Mouse (Mus musculus) liver, embryonic 16.5 days (tissue): Measurements from ENCODE around the gene Atpaf2. TPM values are rescaled to one million over a fixed set of nuclear protein-coding genes. Genes with fewer than 3 reads are reported as not detected.

Source experiments
- ATAC-seq: fragments of 200-750 bp; cut with Nextera tagmentation; 2 replicates; pipeline ENCODE4 v1.8.0; 2017; ENCODE audit warnings: low read depth, mild to moderate bottlenecking, moderate number of reproducible peaks, moderate library complexity
- H3K27ac ChIP-seq: fragments of 300-500 bp; sonication (generic); 2 replicates; pipeline ENCODE4 v1.5.1; 2014; ENCODE audit warnings: mild to moderate bottlenecking, low read length
- H3K27me3 ChIP-seq: fragments of 300-500 bp; sonication (generic); 2 replicates; pipeline ENCODE4 v1.6.1; 2014; ENCODE audit warnings: low read depth, low read length, mixed read lengths; ENCODE audit not compliant: control insufficient read depth, insufficient read depth
- H3K36me3 ChIP-seq: fragments of 300-500 bp; sonication (generic); 2 replicates; pipeline ENCODE4 v1.6.1; 2014; ENCODE audit warnings: mild to moderate bottlenecking; ENCODE audit not compliant: control insufficient read depth, insufficient read depth
- H3K4me1 ChIP-seq: fragments of 300-500 bp; sonication (generic); 2 replicates; pipeline ENCODE4 v1.6.1; 2014; ENCODE audit warnings: low read depth, low read length, mixed read lengths; ENCODE audit not compliant: control insufficient read depth
- H3K4me2 ChIP-seq: fragments of 300-500 bp; sonication (generic); 2 replicates; pipeline ENCODE4 v1.6.1; 2014; ENCODE audit warnings: low read depth, low read length, mixed read lengths
- H3K4me3 ChIP-seq: fragments of 300-500 bp; sonication (generic); 2 replicates; pipeline ENCODE4 v1.5.1; 2014; ENCODE audit warnings: low read depth, mild to moderate bottlenecking, low read length
- H3K9ac ChIP-seq: fragments of 300-500 bp; sonication (generic); 2 replicates; pipeline ENCODE4 v1.6.1; 2014; ENCODE audit warnings: low read depth, low read length
- H3K9me3 ChIP-seq: fragments of 300-500 bp; sonication (generic); replicated peaks from 2 replicates; pipeline ENCODE4 v1.6.1; 2016; ENCODE audit warnings: low read length; ENCODE audit not compliant: control insufficient read depth
- WGBS: fragments of 180-500 bp; shearing (Covaris S2); extraction: QIAGEN DNeasy Blood & Tissue Kit; methylation state at CpG from one replicate; pipeline ENCODE4 v1.1.7; 2014; ENCODE audit not compliant: insufficient replicate concordance; 5-methylcytosine and 5-hydroxymethylcytosine counted together
- polyA plus RNA-seq: library from polyadenylated mRNA; unstranded; fragments of >200 nt; fragmentation: Nextera tagmentation; extraction: Ambion mirVana; gene quantifications from 2 replicates; pipeline ENCODE4 v1.2.1, GENCODE M21; 2015

Gene Atpaf2
- polyA plus RNA-seq, 1 experiment from 2014 or later: 27.9 TPM

- no peak overlapping the region for H3K27ac ChIP-seq
- 72% methylated on average over 1 of the region's 1 CpGs for WGBS
Observed at GRCm38 (mm10) chr11:60359936-60360335, 58.3 kb downstream of the Atpaf2 start.

GRCm38 (mm10) chr11:60359138-60359537, 59.1 kb downstream of the Atpaf2 start:
- Histone ChIP-seq H3K9ac (no peak overlapping the region), H3K4me1 (no peaks in the 10 kb centered on the region), H3K27me3 (no peaks in the 10 kb centered on the region), H3K4me2 (no peak overlapping the region), H3K36me3 (no peaks in the 10 kb centered on the region), H3K4me3 (no peak overlapping the region), H3K9me3 (no peaks in the 10 kb centered on the region), H3K27ac (no peak overlapping the region)
- ATAC-seq: no peak
- 44% methylated on average over 5 of the region's 5 CpGs for WGBS

More at GRCm38 (mm10) chr11:60359936-60360335, 58.3 kb downstream of the Atpaf2 start:
- no peaks in the 10 kb centered on the region for H3K36me3 ChIP-seq
- H3K4me2 ChIP-seq: no peak overlapping the region
- ATAC-seq: no peak
- no peaks in the 10 kb centered on the region for H3K27me3 ChIP-seq
- H3K4me1 ChIP-seq: no peaks in the 10 kb centered on the region
- H3K9ac ChIP-seq: no peak overlapping the region
- H3K4me3 ChIP-seq: no peak overlapping the region
- no peaks in the 10 kb centered on the region for H3K9me3 ChIP-seq

GRCm38 (mm10) chr11:60358548-60358947, 59.7 kb downstream of the Atpaf2 start:
- ATAC-seq: no peak
- H3K9me3 ChIP-seq: no peaks in the 10 kb centered on the region
- H3K4me2 ChIP-seq: no peak overlapping the region
- no peak overlapping the region for H3K9ac ChIP-seq
- no peak overlapping the region for H3K4me3 ChIP-seq
- peaks cover 2% of the 10 kb centered on the region for H3K4me1 ChIP-seq
- no peaks in the 10 kb centered on the region for H3K27me3 ChIP-seq
- H3K36me3 ChIP-seq: no peaks in the 10 kb centered on the region
- WGBS: 58% methylated on average over 7 of the region's 7 CpGs
- H3K27ac ChIP-seq: no peak overlapping the region

- H3K27me3 ChIP-seq: no peaks in the 10 kb centered on the region
- no peaks in the 10 kb centered on the region for H3K36me3 ChIP-seq
- H3K9ac ChIP-seq: no peak overlapping the region
- WGBS: 20% methylated on average over 1 of the region's 1 CpGs
- H3K4me2 ChIP-seq: no peak overlapping the region
- H3K9me3 ChIP-seq: no peaks in the 10 kb centered on the region
- peaks cover 8% of the 10 kb centered on the region for H3K4me1 ChIP-seq
- ATAC-seq: no peak
- no peak overlapping the region for H3K4me3 ChIP-seq
- no peak overlapping the region for H3K27ac ChIP-seq
Observed at GRCm38 (mm10) chr11:60357116-60357515, 61.1 kb downstream of the Atpaf2 start.

- H3K36me3 ChIP-seq: no peaks in the 10 kb centered on the region
- no peaks in the 10 kb centered on the region for H3K9me3 ChIP-seq
- no peaks in the 10 kb centered on the region for H3K27me3 ChIP-seq
- no peak for ATAC-seq
- WGBS: 75% methylated on average over 2 of the region's 2 CpGs
- H3K9ac ChIP-seq: no peak overlapping the region
- no peak overlapping the region for H3K4me2 ChIP-seq
- H3K27ac ChIP-seq: no peak overlapping the region
- H3K4me3 ChIP-seq: no peak overlapping the region
- peaks cover 18% of the 10 kb centered on the region for H3K4me1 ChIP-seq
Observed at GRCm38 (mm10) chr11:60355952-60356351, 62.3 kb downstream of the Atpaf2 start.

- Histone ChIP-seq H3K27me3 (no peaks in the 10 kb centered on the region), H3K4me3 (peak within 1 kb of the TSS; percentile 83), H3K4me1 (peaks cover 18% of the 10 kb centered on the region), H3K27ac (peak within 1 kb of the TSS; percentile 78), H3K4me2 (peak within 1 kb of the TSS; percentile 95), H3K36me3 (no peaks in the 10 kb centered on the region), H3K9ac (peak within 1 kb of the TSS; percentile 85), H3K9me3 (no peaks in the 10 kb centered on the region)
- peak; percentile 98 for ATAC-seq
- WGBS: under 1% methylated on average over 57 of the region's 57 CpGs
Observed at GRCm38 (mm10) chr11:60352559-60353411, 65.5 kb downstream of the Atpaf2 start, which contains the start of the genes Tom1l2 and Drc3. Tom1l2 (minus strand) TSS chr11:60352905. Drc3 (plus strand) TSS chr11:60353329.

GRCm38 (mm10) chr11:60351925-60352371, 66.3 kb downstream of the Atpaf2 start:
- Histone ChIP-seq H3K9ac (peak overlapping the region; percentile 85), H3K9me3 (no peaks in the 10 kb centered on the region), H3K4me3 (peak overlapping the region; percentile 83), H3K4me1 (peaks cover 18% of the 10 kb centered on the region), H3K27ac (peak overlapping the region; percentile 78), H3K27me3 (no peaks in the 10 kb centered on the region), H3K4me2 (peak overlapping the region; percentile 95), H3K36me3 (no peaks in the 10 kb centered on the region)
- ATAC-seq: no peak
- 20% methylated on average over 11 of the region's 11 CpGs for WGBS

GRCm38 (mm10) chr11:60351388-60351787, 66.9 kb downstream of the Atpaf2 start:
- H3K4me1 ChIP-seq: peaks cover 20% of the 10 kb centered on the region

More at GRCm38 (mm10) chr11:60351388-60351787, 66.9 kb downstream of the Atpaf2 start:
- no peak for ATAC-seq
- no peaks in the 10 kb centered on the region for H3K9me3 ChIP-seq
- WGBS: 55% methylated on average over 2 of the region's 2 CpGs
- no peak overlapping the region for H3K9ac ChIP-seq
- H3K4me3 ChIP-seq: peak overlapping the region; percentile 83
- peak overlapping the region; percentile 95 for H3K4me2 ChIP-seq
- H3K27ac ChIP-seq: 0 out of 2 replicates have a peak overlapping the region, but pooled peaks have one; percentile 15
- no peaks in the 10 kb centered on the region for H3K36me3 ChIP-seq
- no peaks in the 10 kb centered on the region for H3K27me3 ChIP-seq
